Mouse (Mus musculus) T-helper 1 cell (primary cell): ENCODE results near the gene Slf2.

ENCODE experiments used
- in situ Hi-C: fragments of 300-600 bp; cut with MboI, MseI; formaldehyde crosslinking; loops from one replicate; pipeline ENCODE4 v1.15.1; 2025; ENCODE audit warnings: high pct_unique_total_duplicates

Gene Slf2

DNA sequence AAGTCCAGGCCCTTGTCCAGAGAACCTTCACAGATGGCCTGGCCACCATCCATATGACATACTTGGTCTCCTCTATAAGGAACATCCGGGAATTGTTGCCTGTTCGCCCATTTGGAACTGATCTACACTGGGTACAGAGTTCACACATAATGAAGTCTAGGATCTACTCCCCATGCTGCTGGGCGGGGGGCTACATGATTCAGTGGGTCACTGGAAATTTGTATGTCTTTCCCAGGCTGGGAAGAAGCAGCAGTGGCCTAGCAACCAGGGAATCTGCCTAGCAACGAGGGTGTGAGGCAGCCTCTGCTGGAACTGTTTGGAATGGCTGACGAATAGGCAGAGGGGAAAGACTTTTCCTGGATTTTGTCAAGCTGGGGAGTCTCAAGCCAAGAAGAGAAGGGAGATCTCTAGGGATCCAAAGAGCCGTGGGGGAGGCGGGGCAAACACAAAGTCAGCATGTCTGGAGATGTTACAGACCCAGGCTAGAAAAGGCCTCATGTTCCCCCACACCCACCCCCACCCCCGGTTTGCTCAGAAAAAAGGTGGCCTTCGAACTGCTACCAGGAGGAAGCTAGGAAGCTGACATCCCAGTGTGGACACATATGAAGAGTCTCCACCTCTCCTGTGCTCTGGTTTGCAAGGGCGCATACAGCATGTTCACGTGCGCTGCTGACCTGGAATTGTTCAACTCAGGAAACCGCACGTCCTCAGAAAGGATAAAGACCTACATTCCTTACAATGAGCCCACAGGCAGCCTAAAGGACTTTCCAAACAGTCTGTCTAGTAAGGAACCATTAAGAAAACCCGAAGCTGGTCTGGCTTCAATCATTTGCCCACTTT is 22.9 kb upstream of the Slf2 start:
- in situ Hi-C loops = no loop called here

DNA sequence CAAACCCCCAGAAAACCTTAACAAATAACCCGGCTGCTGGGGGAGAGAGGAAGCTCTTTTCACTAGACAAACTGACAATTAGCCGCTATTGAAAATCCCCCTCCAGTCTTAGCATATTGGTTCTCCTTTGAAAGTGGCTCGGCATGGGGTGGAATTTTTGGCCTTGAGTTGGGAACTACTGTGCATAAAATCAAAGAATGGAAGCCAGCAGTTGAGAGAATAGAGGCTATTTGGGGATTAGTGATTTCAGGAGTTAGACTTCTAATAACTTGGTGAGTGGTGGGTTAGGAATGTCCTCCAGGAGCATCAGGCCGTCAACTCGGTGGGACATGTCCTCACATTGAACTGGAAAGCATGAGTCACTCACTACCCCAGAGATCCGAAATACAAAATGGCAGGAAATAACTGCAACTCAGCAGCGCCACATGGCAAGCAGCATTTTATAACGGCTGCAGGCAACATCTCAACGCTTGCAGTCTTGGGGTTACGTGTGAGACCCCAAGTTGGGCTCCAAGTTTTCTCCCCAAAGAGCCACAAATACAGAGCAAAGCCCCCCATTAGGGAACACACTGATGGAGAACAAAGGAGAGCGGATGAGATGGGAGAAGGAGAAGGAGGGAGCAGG is 22.0 kb upstream of the Slf2 start:
- in situ Hi-C loops = no loop called here

DNA sequence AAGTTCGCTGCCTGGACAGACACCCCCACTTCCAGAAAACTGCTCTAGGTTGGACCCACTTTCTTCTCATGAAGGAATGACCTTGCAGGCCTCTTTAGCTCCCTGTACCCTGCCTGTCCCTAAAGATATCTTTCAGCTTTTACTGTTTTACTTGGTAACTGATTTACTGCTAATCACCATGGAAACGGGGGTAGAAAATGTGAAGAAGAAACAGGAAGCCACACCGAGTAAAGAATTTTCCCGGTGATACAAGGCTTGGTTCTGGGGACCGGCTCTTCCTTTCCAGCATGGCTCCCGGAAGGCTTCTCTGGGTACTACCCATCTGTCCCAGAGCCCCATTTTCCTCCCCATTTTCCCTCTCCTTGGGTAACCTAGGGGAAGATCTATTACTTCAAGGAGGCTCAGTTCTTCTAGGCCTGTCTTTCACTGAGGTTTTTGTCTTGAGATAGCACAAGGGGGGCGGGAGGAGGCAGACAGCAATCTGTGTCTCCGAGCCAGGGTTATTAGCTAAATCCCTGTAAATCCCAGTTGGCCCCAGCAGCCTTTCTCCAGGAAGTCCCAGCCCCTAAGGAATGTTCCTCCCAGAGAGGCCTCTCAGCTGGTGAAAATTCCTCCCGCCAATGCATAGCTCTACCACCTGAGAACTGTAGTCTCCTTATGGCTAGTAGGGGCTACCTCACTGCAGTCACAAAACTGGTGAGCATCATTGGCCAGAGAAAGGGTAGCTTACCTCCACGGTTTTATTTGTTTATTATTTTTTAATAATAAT is 16.3 kb upstream of the Slf2 start:
- in situ Hi-C loops = no loop called here

- in situ Hi-C loops = no loop called here
These were observed 12.8 kb upstream of the Slf2 start for GRCm38 (mm10) chr19:44918171-44918570.

GRCm38 (mm10) chr19:44921466-44922139 is 9.3 kb upstream of the Slf2 start:
- in situ Hi-C loops = no loop called here

DNA sequence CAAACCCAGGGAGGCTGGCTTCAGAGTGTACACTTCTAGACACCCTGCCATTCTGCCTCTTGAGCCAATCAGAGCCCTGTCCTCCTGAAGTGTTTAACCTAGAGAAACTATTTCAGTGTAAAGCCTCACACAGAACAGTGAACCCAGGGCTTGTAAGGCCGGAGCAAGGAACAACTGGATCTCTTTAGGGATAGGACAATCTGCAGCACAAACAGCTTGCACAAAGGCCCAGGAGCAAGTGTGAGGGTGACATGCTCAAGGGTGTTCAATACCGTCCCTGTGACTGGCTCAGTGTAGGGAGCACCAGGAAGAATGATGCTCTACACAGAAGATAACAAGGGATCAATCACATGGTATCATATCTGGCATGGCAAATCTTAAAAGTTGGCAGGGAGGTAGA is 8.4 kb upstream of the Slf2 start:
- in situ Hi-C loops = no loop called here

- in situ Hi-C loops = no loop called here
These were observed 6.3 kb upstream of the Slf2 start for GRCm38 (mm10) chr19:44924699-44925098.

DNA sequence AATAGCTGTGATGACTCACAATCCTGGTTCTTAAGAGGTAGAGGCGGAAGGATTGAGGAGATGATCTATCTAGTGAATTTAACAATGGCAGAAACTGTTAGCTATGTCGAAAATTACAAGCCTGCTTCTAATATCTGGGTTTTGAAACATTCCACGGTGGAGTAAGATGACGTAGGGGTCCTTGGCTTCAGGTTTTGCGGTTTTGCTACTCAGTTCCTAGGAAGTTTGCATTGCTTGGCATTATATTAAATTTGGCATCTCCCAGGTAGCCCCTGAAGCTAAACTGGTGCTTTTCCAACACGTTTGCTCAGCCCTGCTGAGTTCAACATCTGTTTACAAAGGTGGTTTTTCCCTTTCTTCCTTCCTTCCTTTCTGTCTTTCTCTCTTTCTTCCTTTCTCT is 4.2 kb upstream of the Slf2 start:
- in situ Hi-C loops = no loop called here

DNA sequence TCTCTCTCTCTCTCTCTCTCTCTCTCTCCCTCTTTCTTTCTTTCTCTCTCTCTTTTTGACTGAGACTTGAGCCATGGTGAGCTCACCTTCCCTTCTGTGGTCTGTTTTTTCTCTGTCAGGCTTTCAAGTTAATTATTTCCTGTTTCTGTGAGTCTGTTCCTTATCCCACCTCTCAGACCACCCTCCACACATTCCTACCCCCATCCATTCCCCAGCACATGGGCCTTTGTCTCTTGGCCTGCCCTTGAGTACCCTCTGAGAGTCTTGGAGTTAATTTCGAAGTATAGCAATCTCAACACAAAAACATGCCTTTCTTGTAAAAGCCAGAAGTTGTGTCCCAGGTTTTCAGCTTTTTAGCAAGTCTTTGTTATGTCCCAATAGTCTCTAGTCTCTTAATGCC is 3.7 kb upstream of the Slf2 start:
- in situ Hi-C loops = no loop called here

- in situ Hi-C loops = no loop called here
These were observed 2.8 kb upstream of the Slf2 start for GRCm38 (mm10) chr19:44928185-44928584.

GRCm38 (mm10) chr19:44929251-44929650 is 1.7 kb upstream of the Slf2 start:
- in situ Hi-C loops = no loop called here

DNA sequence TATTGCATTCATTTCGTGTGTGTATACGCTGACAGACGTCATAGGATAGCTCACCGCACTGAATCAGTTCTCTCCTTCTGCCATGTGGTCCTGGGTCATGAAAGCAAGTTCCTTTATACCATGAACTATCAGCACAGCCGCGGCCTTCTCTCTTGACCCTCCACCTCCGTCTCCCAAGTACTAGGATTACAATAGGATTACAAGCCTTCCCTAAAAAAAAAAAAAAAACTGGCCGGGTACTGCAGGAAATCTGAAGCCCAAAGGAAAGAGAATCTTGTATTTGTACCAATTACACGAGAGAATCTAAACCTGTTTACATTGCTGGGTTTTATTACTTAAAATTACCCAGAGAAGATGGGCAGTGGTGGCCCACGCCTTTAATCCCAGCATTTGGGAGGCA is 1.3 kb upstream of the Slf2 start:
- in situ Hi-C loops = no loop called here

- in situ Hi-C loops = no loop called here
These were observed 829 bp upstream of the Slf2 start for GRCm38 (mm10) chr19:44930122-44930521.

DNA sequence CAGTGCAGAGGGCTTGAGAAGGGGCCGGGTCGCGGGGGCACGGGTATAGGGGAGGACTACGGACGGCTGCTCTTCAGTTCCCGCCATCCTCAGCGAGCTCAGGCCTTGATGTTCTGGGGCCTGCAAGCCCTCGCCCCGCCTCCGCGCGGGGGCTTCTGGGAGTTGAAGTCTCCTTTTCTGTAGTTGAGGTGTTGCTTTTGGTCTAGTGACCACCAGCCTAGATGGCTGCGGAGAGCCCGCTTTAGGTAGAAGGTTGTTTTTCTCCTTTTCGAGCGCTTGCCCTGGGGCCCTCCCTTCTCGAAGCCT is 456 bp downstream of the Slf2 start:
- in situ Hi-C loops = no loop called here

DNA sequence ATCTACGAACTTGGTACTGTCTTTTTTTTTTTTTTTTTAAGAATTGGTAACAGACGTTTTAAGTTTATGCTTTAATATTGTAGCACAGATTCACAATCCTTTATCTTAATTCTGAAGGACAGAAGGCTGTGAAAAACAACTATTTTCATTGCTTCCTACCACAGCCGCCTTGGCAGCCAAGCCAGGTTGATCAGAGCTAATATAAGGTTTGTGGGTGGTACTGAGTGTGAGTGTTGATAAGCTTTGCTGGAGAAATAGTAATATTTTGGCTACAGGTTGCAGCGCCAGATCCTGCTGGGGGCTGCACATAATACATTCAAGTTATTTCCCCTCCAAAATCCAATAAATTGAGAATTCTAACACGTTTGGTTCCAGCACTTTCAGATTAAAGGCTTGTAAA is 1.1 kb downstream of the Slf2 start:
- in situ Hi-C loops = no loop called here

DNA sequence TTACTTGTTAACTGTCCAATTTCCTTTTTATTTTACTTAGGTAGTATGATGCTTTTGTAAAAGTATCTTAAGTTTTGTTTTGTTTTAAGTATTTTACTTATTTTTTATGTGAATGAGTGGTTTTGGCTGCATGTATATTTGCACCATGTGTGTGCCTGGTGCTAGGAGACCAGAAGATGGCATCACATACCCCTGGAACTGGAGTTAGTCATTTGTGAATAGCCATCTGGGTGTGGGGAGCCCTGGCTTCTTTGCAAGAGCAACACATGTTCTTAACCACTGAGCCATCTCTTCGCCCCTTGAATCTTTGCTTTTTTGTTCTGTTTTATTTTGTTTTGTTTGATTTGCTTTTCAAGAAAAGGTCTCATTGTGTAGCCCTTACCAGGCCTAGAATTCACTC is 2.2 kb downstream of the Slf2 start:
- in situ Hi-C loops = no loop called here

DNA sequence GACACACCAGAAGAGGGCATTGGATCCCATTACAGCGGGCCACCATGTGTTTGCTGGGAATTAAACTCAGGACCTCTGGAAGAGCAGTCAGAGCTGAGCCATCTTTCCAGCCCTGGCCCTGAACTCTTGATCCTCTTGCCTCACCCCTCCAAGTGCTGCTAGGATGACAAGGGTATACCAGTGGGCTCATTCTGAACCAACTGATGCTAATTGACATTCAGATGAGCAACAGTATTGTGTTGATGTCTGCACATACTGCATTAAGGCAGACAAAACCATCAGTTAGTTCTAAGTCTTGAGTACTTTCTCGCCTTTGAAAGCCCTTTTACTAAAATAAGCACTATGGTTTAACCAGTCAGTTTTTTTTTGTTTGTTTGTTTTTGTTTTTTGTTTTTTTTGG is 28.7 kb downstream of the Slf2 start:
- in situ Hi-C loops = no loop called here

DNA sequence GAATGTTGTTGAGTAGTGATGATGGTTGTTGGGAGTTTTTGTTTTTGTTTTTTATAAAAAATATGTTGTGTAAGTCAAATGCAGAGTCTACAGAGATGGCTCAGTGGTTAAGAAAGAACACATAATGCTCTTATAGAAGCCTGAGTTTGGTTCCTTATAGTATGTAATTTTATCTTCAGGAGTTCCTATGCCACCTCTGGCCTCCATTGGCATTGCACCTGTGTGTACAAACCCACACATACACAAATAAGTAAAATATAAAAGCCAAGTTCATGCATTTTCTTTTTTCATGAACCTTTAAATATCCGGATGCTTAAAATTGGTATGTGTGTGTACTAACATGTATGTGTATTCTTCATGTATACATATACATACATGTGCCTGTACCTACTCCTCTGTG is 35.0 kb downstream of the Slf2 start:
- in situ Hi-C loops = no loop called here

DNA sequence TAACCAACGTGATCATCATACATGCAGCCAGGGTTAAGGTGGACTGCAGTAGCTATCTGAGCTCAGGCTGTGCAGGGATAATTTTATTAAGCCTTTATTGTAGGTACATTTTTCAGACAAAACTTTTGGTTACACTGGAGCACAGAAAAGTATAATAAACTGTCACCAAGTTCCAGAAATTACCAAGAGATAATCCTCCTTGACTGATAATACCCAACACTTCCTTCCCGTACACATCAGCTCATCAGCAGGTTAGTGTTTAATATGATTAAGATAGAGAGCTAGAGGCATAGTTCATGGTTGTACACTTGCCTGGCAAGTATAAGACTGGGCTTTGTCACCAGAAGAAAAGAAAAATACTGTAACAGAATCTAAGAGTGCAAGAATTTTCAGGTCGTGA is 37.4 kb downstream of the Slf2 start:
- in situ Hi-C loops = no loop called here

DNA sequence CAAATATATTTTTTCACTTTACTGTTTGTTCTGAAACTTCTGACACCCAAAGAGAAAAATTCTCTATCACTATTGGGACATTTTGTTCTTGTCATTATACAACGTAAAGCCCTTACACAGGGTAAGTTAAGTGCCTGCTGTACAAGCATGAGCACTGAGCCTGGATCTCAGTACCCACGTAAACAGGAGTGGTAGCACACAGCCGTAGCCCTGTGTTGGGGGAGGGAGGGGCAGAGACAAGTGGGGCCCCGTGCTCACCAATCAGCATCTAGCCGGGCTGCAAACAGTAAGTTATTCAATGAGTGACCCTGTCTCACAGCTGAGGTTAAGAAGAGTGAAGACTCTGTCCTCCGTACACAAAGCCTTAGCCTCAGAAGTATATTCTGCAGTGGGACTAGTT is 45.7 kb downstream of the Slf2 start:
- in situ Hi-C loops = loop anchor here (5.0 kb wide), 1 partner anchor 39 kb away; no protein-coding TSS in a partner anchor

GRCm38 (mm10) chr19:44977148-44977547 is 46.2 kb downstream of the Slf2 start:
- in situ Hi-C loops = loop anchor here (5.0 kb wide), 1 partner anchor 40 kb away; no protein-coding TSS in a partner anchor

GRCm38 (mm10) chr19:44980787-44981186 is 49.8 kb downstream of the Slf2 start:
- in situ Hi-C loops = no loop called here
